Mouse (Mus musculus): Measurements from ENCODE around the gene Fra10ac1.

The Fra10ac1 gene

DNA sequence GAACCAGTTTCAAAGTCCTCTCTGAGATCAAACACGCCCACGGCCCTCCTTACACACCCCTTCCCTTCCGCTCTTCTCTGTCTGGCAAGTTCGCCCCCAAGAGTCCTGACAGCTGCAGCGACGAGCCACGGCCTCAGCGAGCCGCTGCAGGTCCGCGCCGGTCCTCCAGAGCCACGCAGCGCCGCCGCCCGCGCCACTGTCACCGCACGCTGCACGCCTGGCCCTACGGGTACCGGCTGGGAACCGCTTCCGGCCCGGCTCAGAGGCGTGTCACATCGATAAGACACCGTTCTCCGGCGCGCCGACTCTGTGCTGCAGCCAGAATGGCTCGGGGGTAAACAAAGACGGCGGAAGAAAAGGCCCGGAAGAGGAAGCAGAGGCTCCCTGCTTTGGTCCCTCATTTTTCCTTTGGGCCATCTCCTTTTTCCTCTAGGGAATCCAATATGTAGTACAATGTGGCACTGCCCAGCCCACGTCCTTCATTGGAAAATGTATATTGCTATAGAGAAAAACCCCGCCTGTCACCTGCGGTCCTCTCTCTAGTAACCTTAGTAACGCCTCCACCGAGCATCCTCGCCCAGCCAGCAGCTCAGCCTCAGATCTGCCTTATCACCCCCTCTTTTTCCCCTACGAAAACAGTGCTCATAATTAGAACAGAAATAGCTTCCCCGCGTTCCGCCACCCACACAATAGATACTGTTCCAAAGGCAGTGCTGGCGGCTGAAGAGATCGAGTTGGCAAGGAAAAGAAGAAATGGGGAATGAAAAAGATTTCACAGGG, at the start of gene Fra10ac1:
Fra10ac1 (minus strand) TSS at position 252 of the 780 bp plus-strand sequence.
- DNase-seq = peak; percentile 92

DNA sequence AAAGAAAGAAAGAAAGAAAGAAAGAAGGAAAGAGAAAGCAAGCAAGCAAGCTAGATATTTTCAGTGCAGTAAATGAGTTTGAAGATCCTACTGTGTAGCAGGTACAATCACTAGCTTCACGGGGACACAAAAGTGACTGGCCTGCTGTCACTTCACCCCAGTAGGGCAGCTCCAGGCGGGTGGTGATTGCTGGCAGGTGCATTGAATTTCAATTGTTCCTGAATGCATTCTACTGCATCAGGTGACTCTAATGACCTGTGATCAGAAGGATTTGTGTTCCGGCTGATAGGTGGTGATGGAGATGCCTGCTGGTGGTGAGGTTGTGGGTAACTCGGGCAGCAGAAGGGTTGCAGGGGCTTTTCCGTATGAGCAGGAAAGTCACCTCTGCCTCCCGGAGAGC, 47.1 kb upstream of the Fra10ac1 start:
- DNase-seq = no peak

DNA sequence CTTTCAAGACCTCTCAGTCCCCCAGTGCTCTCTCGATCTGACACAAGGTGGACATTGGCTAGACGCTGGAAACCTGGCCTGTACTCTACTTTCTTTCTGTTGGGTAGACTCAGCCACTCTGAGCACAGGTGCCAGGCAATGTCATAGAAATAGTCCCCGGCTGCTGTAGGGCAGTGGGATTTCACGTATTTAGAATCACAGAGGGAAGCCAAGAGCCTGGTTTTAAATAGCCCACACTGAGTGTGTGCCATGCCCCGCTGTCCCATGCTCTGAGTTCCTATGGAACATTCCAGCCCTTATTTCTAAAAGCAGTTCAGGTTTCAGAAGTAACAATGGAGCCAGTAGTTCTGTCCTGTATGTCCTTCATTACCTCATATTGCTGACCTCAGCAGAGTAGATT, 43.5 kb upstream of the Fra10ac1 start:
- DNase-seq = no peak

DNA sequence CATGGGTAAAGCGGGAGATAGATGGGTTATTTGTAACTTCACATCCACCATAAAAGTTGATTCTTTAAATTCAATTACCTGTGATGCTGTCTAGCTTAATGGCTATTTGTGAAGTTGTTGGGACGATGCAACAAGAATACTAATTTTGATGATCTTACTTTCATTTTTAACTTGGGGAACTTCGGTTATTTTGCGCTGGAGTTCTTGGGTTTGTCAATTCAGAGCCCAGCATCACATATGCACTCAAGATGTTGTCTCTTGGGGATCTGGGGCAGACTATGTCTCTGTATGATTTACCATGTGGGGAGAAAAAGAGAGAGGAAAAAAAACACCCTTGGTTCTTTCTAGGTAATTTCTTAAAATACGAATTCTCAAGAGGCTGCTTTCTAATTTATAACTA, 41.8 kb upstream of the Fra10ac1 start:
- peak; percentile 7 for DNase-seq

DNA sequence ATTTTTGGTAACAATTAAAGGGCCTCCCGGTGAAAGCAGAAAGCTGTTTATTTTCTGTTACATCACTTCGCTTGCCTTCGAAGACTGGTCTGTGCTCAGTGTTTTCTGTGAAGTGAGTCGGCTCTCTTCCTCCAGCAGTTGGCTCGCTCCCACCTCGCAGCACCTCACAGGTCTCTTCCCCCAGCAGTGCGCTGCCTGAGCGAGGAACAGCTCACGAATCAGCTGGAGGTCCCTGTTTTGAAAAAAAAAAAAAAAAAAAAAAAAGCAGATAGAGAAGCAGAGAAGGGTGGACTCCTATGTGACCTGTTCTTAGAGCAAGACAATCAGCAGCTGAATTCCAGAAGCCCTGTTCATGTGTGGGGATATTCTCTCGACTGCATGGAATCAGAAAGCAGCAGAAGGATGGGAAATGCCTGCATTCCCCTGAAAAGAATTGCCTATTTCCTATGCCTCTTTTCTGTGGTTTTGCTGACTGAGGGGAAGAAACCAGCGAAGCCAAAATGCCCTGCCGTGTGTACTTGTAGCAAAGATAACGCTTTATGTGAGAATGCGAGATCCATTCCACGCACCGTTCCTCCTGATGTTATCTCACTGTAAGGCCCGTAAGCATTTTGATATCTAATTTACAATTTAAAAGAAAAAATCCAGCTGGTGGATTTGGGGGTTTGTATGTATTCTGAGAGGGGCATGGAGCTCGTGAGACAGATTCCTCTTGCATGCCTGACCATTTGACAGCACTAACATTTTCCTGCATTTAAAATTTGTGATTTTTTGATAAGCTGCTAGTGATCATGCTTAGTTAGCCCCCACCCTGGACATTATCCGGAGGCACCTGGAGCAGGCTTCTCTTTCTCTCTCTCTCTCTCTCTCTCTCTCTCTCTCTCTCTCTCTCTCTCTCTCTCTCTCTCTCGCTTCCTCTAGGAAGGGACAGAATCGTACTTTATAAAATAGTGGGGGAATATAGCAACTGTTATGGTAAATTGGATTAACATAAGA, 40.8 kb upstream of the Fra10ac1 start, which contains the start of gene Lgi1:
Lgi1 (plus strand) TSS at position 32 of the 996 bp plus-strand sequence.
- DNase-seq = peak; percentile 22

DNA sequence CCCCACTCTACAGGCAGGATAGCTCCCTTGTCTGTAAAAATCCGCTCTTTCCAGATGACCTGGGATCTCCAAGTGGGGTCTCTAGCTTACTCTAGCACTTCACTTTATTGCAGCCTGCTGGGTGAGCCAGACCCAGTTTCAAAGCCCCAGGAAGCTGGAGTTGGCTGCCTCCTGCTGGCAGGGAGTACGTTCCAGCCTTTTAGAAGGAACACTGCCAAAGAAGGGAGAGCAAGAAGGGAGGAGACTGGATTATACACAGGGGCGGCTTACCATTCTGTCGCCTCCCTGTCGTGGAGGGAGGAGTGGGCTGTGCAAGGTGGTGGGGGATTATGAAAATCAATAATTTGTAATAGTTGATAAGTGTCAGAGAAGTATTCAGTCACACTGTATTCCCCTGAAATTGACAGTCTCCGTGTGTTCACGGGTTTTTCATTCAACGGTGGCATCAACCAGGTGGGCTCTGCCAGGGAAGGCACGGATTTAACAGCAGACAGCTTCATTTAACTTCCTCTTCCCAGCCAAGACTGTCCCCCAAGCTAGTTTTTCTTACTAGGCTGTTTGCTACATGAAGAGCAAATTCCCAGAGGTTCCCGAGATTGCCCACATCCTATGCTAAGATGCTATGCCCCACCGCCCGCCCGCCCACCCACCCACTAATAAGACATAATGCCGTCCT, 40.0 kb upstream of the Fra10ac1 start:
- peak; percentile 48 for DNase-seq

DNA sequence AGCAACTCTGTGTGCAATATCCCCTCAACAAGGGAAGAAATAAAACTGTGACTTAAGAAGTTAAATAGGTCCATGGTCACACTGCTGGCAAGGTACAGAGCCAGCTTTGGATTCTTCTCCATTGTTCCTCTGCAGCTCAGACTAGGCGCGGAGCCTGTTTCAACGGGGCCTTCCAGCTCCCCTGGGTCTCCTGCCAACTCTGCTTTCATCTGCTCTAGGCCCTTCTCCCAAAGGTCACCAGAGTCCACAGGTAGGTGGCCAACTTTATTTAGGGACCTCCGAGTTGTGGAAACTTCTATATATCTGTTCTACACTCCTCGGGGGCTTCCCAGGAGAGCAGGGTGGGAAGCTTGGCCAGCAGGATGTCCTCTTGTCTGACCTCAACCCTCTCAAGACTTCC, 37.4 kb upstream of the Fra10ac1 start:
- DNase-seq = no peak

DNA sequence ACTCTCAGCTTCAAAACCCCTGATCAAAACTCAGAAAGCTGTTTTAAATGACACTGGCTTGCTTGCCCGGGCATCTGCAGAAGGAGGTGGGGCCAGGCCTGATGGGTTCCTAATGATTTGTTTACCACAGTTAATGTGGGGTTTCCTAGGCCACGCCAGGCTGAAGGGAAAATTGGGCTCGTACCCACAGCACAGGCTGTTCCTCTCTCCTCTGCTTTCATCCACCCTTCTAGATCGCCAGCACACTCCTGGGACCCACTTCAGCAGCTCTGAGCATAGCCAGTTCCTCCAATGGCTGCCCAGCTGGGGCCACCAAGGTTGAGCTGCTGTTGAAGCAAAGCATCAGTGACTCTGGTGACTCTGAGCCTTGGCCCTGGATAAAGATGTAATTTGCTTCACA, 36.4 kb upstream of the Fra10ac1 start:
- no peak for DNase-seq

DNA sequence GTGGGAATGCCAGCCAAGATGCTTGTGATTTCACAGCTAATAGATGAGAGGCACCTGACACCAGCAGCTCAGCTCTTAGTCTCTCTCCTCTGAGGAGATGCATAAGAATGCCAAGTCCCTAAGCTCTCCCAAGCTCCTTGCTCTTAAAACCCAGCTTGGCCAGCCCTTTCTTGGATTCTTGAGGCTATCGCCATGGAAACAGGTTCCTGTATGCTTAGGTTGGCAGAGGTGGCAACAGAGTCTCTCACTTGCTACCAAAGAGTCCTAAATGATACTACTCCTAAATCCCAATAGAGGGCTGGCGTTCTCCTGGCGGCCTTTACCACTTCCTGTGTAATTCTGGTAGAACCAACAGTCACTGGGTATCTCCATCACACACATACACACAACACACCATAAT, 35.5 kb upstream of the Fra10ac1 start:
- DNase-seq = no peak

DNA sequence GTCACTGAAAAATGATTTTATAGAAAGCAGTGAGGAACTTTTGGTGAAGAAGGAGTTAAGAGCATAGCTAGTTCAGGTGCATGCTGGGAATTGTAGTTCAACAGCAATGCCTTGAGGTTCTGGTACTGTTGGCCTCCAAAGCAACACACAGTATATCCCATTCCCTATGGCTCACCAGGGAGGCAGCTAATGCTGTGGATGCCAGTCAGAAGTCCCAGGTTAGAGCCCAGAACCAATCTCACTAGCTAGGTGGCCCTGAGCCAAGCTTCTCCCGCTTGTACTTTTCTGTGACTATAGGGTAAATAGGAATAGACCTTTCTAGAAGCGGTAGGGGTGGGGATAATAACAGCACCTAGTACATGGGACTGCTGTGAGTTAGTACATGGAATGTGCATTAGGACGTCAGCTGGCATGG, 34.7 kb upstream of the Fra10ac1 start:
- no peak for DNase-seq

DNA sequence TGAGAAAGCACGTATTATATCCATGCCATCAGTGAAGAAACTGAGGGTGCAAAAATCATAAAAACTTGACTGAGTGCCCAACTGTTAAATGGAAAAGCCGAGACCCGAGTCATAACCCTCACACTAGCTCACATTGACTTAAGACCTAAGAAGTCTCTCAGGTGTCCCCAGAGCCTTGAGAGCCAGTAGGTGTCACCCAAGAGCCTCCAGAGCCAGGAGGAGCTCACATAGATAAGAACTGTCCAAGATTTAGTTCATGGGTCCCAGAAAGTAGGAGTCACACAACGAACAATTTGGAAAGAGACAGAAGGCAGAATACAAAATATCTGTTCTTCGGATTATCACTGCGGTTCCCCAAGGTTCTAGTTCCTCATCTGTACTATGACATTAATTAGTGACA, 29.8 kb upstream of the Fra10ac1 start:
- peak; percentile 58 for DNase-seq

DNA sequence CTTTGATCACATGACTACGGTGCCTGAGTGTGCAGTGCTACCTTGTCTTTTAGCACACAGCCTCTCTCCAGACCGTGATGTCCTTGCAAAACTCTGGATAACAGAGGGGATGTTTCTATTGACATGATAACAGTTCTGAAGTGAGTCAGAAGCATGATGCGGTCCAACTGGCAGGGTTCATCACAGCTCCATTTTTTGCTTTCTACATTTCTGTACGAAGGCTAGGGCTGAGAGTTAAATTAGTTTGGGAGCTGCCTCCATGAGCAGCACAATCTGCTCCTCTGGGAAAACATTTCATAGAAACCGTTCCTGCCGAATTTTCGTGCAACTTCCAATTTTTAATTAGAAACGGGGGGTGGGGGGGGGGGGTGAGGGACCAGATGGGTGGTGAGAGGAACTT, 25.7 kb upstream of the Fra10ac1 start:
- DNase-seq = no peak

DNA sequence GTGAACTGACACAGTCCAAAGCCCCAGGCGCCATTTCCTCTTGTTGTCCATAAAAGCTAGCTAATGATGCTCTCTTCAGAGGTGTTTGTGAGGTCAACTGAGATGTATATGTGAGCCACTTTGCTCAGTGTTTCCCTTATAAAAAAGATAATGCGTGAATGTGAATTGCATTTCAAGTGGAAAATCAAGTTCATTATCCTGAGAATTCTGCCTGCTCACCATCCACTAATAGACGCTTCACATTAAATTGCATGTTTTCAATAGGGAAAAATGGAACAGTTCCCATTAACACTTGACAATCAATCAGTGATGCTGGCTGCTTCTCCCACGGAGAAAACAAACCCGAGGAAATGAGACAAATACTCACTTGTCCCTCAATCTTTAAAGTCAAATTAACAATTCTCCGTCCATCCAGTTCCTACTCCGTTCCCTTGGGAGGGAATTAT, 22.2 kb upstream of the Fra10ac1 start:
- DNase-seq = no peak

DNA sequence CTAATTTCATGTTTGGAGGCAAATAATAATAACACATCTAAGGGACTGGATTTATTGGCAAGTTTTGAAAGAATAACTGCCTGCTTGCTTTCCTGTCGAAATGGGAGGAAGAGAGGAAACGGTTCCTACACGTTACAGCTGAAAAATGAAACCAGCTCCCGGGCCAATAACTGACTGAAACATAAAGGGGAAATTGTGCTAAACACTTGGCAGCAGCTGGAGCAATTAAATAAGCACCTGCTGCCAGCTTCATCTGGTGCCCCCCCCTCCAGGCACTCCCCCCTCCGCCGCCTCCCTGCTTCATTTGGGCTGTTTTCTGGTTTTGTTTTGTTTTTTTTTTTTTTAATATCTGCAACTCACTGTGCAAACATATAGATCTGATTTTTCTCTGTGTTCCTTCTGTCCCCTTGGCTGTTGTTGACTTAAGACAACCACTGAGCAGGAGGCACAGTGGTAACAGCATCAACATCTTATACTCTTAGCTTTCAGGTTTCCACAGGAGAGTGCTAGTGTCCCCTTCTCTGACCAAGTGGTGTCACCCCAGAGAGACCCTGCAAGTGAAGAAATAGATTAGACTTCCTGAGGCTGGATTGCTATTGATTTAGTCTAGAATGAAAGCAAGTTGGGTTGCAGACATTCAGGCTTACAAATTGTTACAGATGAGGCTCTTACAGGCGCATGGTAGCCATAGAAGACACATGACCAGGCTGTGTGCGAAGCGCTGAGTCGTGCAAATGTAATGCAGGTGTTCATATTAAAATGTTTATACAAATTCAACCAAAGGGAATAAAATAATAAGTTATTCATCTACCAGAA, 21.6 kb upstream of the Fra10ac1 start:
- DNase-seq = no peak

DNA sequence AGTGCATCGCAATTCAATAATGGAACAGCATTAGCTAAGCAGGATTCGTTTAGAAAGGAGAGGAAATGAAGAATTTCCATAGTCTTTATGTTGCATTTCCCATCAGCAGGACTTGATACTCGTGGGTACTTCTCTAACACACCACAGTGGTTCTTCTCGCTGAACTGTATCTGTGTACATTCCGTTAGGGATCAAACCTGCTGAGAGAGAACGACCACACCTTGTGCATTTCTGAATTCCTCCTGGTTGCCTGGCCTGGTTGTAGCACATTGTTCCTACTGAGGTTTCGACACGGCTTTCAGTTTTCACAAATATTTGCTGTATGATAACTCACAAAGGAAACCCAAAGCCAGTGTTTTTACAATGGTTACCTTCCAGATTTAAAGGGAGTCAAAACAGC, 20.8 kb upstream of the Fra10ac1 start:
- no peak for DNase-seq

DNA sequence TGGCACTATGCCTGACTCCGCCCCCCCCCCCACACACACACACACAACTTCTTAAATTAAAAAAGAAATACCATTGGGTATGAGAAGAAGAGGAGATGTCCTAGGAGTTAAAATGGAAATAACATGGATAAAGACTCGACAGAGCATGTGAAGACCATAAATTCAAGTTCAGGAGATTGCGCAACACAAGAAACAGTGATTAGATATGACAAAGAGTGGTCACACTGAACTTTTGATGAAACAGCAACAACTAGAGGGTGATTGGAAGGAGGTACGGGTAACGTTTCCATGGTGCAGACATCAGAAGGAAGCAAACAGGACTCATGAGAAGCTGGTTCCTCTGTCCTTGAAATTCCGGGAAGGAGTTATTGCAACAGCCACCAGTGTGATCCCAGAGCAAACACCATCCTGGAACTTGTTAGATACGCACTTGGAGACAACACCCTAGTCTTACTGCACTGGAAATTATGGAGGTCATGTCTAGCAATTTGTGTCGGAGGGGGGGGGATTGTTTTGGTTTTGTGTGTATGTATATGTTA, 18.4 kb upstream of the Fra10ac1 start:
- DNase-seq = no peak

DNA sequence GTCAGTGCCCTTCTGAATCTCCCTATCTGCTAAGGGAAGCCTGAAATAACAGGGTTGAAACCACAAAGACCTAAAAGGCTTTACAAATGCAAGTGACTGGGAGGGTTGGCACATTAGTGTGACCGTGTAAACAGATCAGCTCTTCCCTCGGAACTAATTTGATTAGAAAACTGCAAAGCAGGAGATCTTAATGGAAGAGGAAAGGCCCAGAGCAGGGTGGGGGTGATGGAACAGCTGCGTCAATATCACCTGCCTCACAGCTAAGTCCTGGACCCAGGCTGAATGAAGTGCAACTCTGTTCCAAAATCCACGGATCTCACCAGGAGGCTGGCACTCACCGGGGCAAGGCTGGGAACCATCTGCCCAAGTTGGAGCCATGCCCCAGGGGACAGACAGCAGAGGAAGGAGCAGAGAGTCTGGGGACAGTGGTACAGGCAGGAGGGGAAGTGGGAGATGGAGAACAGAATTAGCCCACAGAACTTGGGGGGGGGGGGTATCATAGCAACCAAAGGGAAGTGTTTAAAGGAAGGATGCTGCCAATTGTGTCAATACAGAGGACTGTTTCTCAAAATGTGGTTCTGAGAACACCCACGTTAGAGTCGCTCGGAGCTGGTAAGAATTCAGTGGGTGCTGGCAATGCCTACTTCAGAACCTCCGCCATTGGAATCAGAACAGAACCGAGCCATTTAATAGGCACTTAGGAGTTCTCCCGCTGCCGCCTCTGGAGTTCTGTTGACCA, 14.4 kb upstream of the Fra10ac1 start:
- no peak for DNase-seq

DNA sequence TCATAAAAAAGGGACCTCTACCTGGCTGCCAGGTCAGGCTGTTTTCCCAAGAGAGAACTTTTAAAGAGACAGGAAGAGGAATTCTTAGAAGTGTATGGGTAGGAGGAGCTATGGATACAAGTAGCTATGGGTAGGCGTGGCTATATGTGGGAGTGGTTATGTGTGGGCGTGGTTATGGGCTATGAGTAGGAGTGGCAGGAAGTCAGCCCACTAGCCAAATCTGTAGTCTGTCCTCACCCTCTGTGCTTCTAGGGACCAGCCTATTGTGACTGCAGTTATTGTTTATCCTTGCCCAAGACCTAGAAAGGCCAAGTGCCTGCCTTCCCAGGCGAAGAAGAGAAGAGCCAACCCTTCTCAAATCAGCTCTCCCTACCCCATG, 13.9 kb upstream of the Fra10ac1 start:
- peak; percentile 27 for DNase-seq

DNA sequence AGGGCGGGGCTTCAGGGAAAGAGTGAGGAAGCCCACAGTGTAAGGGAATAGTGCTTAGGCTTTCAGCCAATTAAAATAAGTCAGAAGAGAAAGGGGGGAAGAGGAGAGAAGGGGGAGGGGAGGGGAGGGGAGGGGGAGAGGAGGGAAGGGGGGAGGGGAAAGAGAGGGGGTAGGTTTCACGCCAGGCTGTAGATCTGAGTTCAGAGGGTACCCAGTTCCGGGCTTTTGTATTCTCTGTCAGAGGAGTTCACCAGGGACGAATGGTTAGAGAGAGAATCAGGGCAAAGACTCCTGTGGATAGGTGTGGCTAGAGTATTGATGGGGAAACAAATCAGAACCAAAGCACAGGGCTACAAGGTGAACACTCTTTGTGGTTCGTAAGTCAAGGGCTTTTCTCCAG, 12.6 kb upstream of the Fra10ac1 start:
- DNase-seq = no peak

DNA sequence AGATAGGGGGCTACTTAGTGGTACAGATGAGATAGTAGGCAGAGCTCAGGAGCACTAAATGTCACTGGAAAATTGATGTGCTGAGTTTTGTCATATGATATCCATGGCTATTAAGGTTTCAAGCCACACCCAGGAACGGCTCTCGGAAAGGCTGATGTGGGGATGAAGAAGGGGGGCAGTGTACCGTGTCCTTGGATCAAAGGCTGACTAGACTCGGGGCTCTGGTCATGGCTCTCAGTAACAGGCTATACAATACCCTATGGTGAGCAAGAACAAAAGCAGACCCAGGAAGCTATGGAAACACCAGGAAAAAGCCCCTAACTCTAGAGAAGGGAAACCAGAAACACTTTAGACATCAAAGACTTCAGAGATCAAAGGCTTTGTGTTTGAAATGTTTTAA, 8.6 kb upstream of the Fra10ac1 start:
- DNase-seq = peak; percentile 34

DNA sequence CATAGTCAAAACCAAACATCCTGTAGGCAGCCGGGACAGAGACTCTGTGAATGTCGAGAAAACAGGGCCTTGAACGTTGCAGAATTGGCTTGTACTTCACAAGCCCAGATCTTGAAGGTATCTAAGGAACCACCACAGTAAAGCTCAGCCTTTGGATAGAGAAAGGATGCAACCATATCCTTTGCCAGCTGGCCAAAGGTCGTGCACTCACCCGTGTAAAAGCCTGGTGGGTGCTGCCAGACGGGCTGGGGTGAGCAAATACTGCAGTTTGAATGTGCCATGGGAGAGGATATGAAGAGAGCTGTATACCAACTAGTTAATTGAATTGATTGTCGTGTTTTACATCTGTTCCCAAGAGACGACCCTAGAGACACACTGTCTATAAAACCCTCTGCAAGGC, 8.1 kb upstream of the Fra10ac1 start:
- DNase-seq = peak; percentile 5
